Mouse (Mus musculus) monocyte, adult 5-6 weeks (primary cell): Measurements from ENCODE around the gene Sema3b. TPM values are rescaled to one million over a fixed set of nuclear protein-coding genes. Genes with fewer than 3 reads are reported as not detected.

Experiments
- ATAC-seq: fragments of 153-309, 156-312 bp; replicated peaks from 2 replicates; pipeline ENCODE4 v1.8.0; 2017; ENCODE audit warnings: mild to moderate bottlenecking; ENCODE audit not compliant: low TSS enrichment, insufficient number of reproducible peaks, severe bottlenecking, poor library complexity, low FRiP score
- total RNA-seq: library from RNA; stranded (forward); fragments of 200-1000, 200-491, 200-594 nt; gene quantifications from 3 replicates; pipeline ENCODE4 v1.2.3, GENCODE M21; 2017

Gene Sema3b
- total RNA-seq, 1 experiment from 2014 or later: not detected

GRCm38 (mm10) chr9:107620954-107621353 is 11.9 kb upstream of the Sema3b start:
- ATAC-seq: no peak

GRCm38 (mm10) chr9:107619546-107619879 is 10.5 kb upstream of the Sema3b start:
- ATAC-seq: no peak

- ATAC-seq: no peak
These were observed 9.9 kb upstream of the Sema3b start for GRCm38 (mm10) chr9:107618778-107619545.

GRCm38 (mm10) chr9:107618098-107618497 is 9.1 kb upstream of the Sema3b start:
- no peak for ATAC-seq

GRCm38 (mm10) chr9:107617461-107617860 is 8.4 kb upstream of the Sema3b start:
- no peak for ATAC-seq

GRCm38 (mm10) chr9:107615035-107615434 is 6.0 kb upstream of the Sema3b start:
- ATAC-seq: no peak

- no peak for ATAC-seq
These were observed 4.0 kb upstream of the Sema3b start for GRCm38 (mm10) chr9:107612945-107613569.

- ATAC-seq: peak; percentile 70
These were observed 3.3 kb upstream of the Sema3b start for GRCm38 (mm10) chr9:107612191-107612944.

- no peak for ATAC-seq
These were observed 2.6 kb upstream of the Sema3b start for GRCm38 (mm10) chr9:107611456-107612190.

GRCm38 (mm10) chr9:107609433-107609830 is 403 bp upstream of the Sema3b start:
- ATAC-seq: no peak

- ATAC-seq: no peak
These were observed 1.3 kb downstream of the Sema3b start for GRCm38 (mm10) chr9:107607653-107608245.

GRCm38 (mm10) chr9:107607036-107607435 is 2.0 kb downstream of the Sema3b start:
- no peak for ATAC-seq

GRCm38 (mm10) chr9:107606591-107606990 is 2.4 kb downstream of the Sema3b start:
- no peak for ATAC-seq

- no peak for ATAC-seq
These were observed 3.9 kb downstream of the Sema3b start for GRCm38 (mm10) chr9:107605041-107605661.

GRCm38 (mm10) chr9:107603251-107603650 is 5.8 kb downstream of the Sema3b start:
- ATAC-seq: no peak

GRCm38 (mm10) chr9:107602068-107602648 is 6.9 kb downstream of the Sema3b start:
- peak; percentile 73 for ATAC-seq

GRCm38 (mm10) chr9:107601275-107601674 is 7.8 kb downstream of the Sema3b start:
- no peak for ATAC-seq

GRCm38 (mm10) chr9:107600745-107601144 is 8.3 kb downstream of the Sema3b start:
- ATAC-seq: no peak
